In genomic region chr19:37906916-37907315, GRCm38 (mm10) we compare ENCODE assay signal across 24 mouse cellular contexts.
DNase-seq lines count a peak whose midpoint lies in the region; ATAC-seq and TF ChIP-seq lines count a peak whose summit lies in the region.
"Had no signal": no experiment of that assay in that cellular context is flagged by ENCODE, and none has a peak within 500 bp of the region (broad histone marks: within the 10 kb centered on the region; RNA-seq: fewer than 3 reads in every experiment).

No protein-coding gene starts in this region.

- H3K4me2 ChIP-seq in hindbrain, embryonic 11.5 days (replicated peaks; ENCODE audit: low read depth, low read length), result no peak overlapping the region
- H3K4me2 ChIP-seq in midbrain, embryonic 13.5 days (replicated peaks), result no peak overlapping the region
- peak overlapping the region; percentile 89 for H3K4me2 ChIP-seq in myocyte (ENCODE audit: low read depth)
- no peak overlapping the region for H3K4me2 ChIP-seq in liver, embryonic 12.5 days
- H3K4me2 ChIP-seq: lung, embryonic 14.5 days; neural tube, embryonic 15.5 days; stomach, embryonic 15.5 days had no signal

- no peak for ATAC-seq in hindbrain, embryonic 11.5 days (ENCODE audit: low FRiP score)
- ATAC-seq in midbrain, embryonic 13.5 days, result no peak
- ATAC-seq in liver, embryonic 12.5 days, result no peak
- ATAC-seq: CD4-positive, CD25-positive, alpha-beta regulatory T cell, adult 4 months; hindbrain, embryonic 16.5 days; intestine, embryonic 16.5 days had no signal

- peaks cover 17% of the 10 kb centered on the region for H3K4me1 ChIP-seq in hindbrain, embryonic 10.5 days (replicated peaks)
- H3K4me1 ChIP-seq in hindbrain, embryonic 11.5 days (replicated peaks; ENCODE audit: control insufficient read depth, insufficient read depth, low read length), result no peaks in the 10 kb centered on the region
- peaks cover 20% of the 10 kb centered on the region for H3K4me1 ChIP-seq in midbrain, embryonic 10.5 days
- no peaks in the 10 kb centered on the region for H3K4me1 ChIP-seq in midbrain, embryonic 13.5 days (replicated peaks)
- 0 out of 2 replicates have a peak, but pooled peaks cover 4% of the 10 kb centered on the region for H3K4me1 ChIP-seq in liver, embryonic 12.5 days
- H3K4me1 ChIP-seq: megakaryocyte, embryonic 14.5 days; stomach, embryonic 15.5 days had no signal

- TF ChIP-seq POLR2A in myocyte (IDR thresholded peaks at IDR 0.05; ENCODE audit: insufficient read length, low read depth), result no peak

- H3ac ChIP-seq in myocyte (ENCODE audit: control insufficient read depth, insufficient read length), result no peak overlapping the region

- H3K27me3 ChIP-seq in hindbrain, embryonic 10.5 days (ENCODE audit: insufficient read depth, poor library complexity, severe bottlenecking), result 0 out of 2 replicates have a peak, but pooled peaks cover 2% of the 10 kb centered on the region
- no peaks in the 10 kb centered on the region for H3K27me3 ChIP-seq in hindbrain, embryonic 11.5 days (ENCODE audit: control insufficient read depth, insufficient read depth, low read length)
- H3K27me3 ChIP-seq in midbrain, embryonic 10.5 days (ENCODE audit: low read depth, poor library complexity, severe bottlenecking), result peaks cover 48% of the 10 kb centered on the region
- H3K27me3 ChIP-seq in midbrain, embryonic 13.5 days, result peaks cover 20% of the 10 kb centered on the region
- no peaks in the 10 kb centered on the region for H3K27me3 ChIP-seq in myocyte (ENCODE audit: control insufficient read depth, insufficient read depth, insufficient read length)
- H3K27me3 ChIP-seq in liver, embryonic 12.5 days (replicated peaks), result no peaks in the 10 kb centered on the region
- H3K27me3 ChIP-seq: heart, embryonic 15.5 days; neural tube, embryonic 15.5 days; stomach, embryonic 15.5 days had no signal

- no peaks in the 10 kb centered on the region for H3K36me3 ChIP-seq in hindbrain, embryonic 10.5 days
- H3K36me3 ChIP-seq in hindbrain, embryonic 11.5 days (ENCODE audit: control insufficient read depth, insufficient read depth, low read length), result no peaks in the 10 kb centered on the region
- no peaks in the 10 kb centered on the region for H3K36me3 ChIP-seq in midbrain, embryonic 10.5 days
- no peaks in the 10 kb centered on the region for H3K36me3 ChIP-seq in midbrain, embryonic 13.5 days
- H3K36me3 ChIP-seq in myocyte (ENCODE audit: control insufficient read depth, insufficient read depth), result peaks cover 42% of the 10 kb centered on the region
- no peaks in the 10 kb centered on the region for H3K36me3 ChIP-seq in liver, embryonic 12.5 days
- H3K36me3 ChIP-seq: heart, embryonic 15.5 days; neural tube, embryonic 15.5 days; stomach, embryonic 15.5 days had no signal

- H3K4me3 ChIP-seq in hindbrain, embryonic 10.5 days, result no peak overlapping the region
- H3K4me3 ChIP-seq in hindbrain, embryonic 11.5 days (ENCODE audit: low read depth, low read length), result no peak overlapping the region
- no peak overlapping the region for H3K4me3 ChIP-seq in midbrain, embryonic 10.5 days
- no peak overlapping the region for H3K4me3 ChIP-seq in midbrain, embryonic 13.5 days (replicated peaks)
- H3K4me3 ChIP-seq in myocyte, result no peak overlapping the region
- no peak overlapping the region for H3K4me3 ChIP-seq in liver, embryonic 12.5 days
- H3K4me3 ChIP-seq: heart, embryonic 15.5 days; megakaryocyte, embryonic 14.5 days; neural tube, embryonic 15.5 days; stomach, embryonic 15.5 days had no signal

- WGBS in hindbrain, embryonic 10.5 days, result 65% methylated on average over 3 of the region's 3 CpGs
- 51% methylated on average over 3 of the region's 3 CpGs for WGBS in hindbrain, embryonic 11.5 days
- 75% methylated on average over 3 of the region's 3 CpGs for WGBS in midbrain, embryonic 10.5 days
- 79% methylated on average over 3 of the region's 3 CpGs for WGBS in midbrain, embryonic 13.5 days
- 78% methylated on average over 3 of the region's 3 CpGs for WGBS in liver, embryonic 12.5 days (ENCODE audit: insufficient replicate concordance)

- no peak for DNase-seq in hindbrain, embryonic 10.5 days (ENCODE audit: low spot score)
- DNase-seq in hindbrain, embryonic 11.5 days (ENCODE audit: low spot score), result no peak
- DNase-seq in midbrain, embryonic 10.5 days (ENCODE audit: low spot score), result no peak
- DNase-seq in hindlimb bud, embryonic 11.5 days (ENCODE audit: extremely low spot score, low read depth, low spot score), result peak; percentile 39
- no peak for DNase-seq in cerebellum, postnatal 14 days
- DNase-seq: adrenal gland, postnatal 25 days; cerebellum, adult 8-10 months; forebrain, postnatal 0 days; heart, postnatal 4 days; kidney, postnatal 14 days; left cerebral cortex, postnatal 4 days; lung, embryonic 14.5 days; thymus, postnatal 36 days had no signal

- peak overlapping the region; percentile 43; the same call in 1 of the 2 replicates for H3K27ac ChIP-seq in hindbrain, embryonic 10.5 days
- H3K27ac ChIP-seq in hindbrain, embryonic 11.5 days (ENCODE audit: low read depth, low read length), result no peak overlapping the region
- peak overlapping the region; percentile 28; the same call in 1 of the 2 replicates for H3K27ac ChIP-seq in midbrain, embryonic 10.5 days (replicated peaks)
- no peak overlapping the region for H3K27ac ChIP-seq in midbrain, embryonic 13.5 days
- no peak overlapping the region for H3K27ac ChIP-seq in liver, embryonic 12.5 days
- H3K27ac ChIP-seq: liver, embryonic 14.5 days; stomach, embryonic 15.5 days had no signal

- no peaks in the 10 kb centered on the region for H3K9me3 ChIP-seq in hindbrain, embryonic 10.5 days
- no peaks in the 10 kb centered on the region for H3K9me3 ChIP-seq in hindbrain, embryonic 11.5 days (ENCODE audit: control insufficient read depth, low read length)
- no peaks in the 10 kb centered on the region for H3K9me3 ChIP-seq in midbrain, embryonic 10.5 days (replicated peaks)
- H3K9me3 ChIP-seq in midbrain, embryonic 13.5 days, result no peaks in the 10 kb centered on the region
- H3K9me3 ChIP-seq in liver, embryonic 12.5 days (replicated peaks), result no peaks in the 10 kb centered on the region
- H3K9me3 ChIP-seq: heart, embryonic 15.5 days; megakaryocyte, embryonic 14.5 days; neural tube, embryonic 15.5 days; stomach, embryonic 15.5 days had no signal

- no peaks in the 10 kb centered on the region for H3K79me2 ChIP-seq in myocyte (ENCODE audit: control insufficient read depth, insufficient read depth)

- H3K9ac ChIP-seq in hindbrain, embryonic 11.5 days (ENCODE audit: low read depth, low read length), result no peak overlapping the region
- no peak overlapping the region for H3K9ac ChIP-seq in midbrain, embryonic 13.5 days (replicated peaks)
- no peak overlapping the region for H3K9ac ChIP-seq in liver, embryonic 12.5 days
- H3K9ac ChIP-seq: forebrain, postnatal 0 days; heart, embryonic 15.5 days; liver, embryonic 14.5 days; lung, embryonic 14.5 days; neural tube, embryonic 15.5 days; stomach, embryonic 15.5 days had no signal

TF ChIP-seq in myocyte, 11 proteins besides CTCF, POLR2A, EP300 and RAD21:
- TF ChIP-seq TCF3 (IDR thresholded peaks at IDR 0.05; ENCODE audit: insufficient read length, low read depth) (no peak), E2F4 (IDR thresholded peaks at IDR 0.05; ENCODE audit: insufficient read depth) (no peak), MYOD1 (IDR thresholded peaks at IDR 0.05; ENCODE audit: control insufficient read depth in 1 of 3, insufficient read length in 2 of 3, low read depth in 2 of 3) (no peak)

Comparison
In these comparisons a context has a peak if more than half of its experiments do, and no peak if none do; other contexts are left out.
1. H3K27ac ChIP-seq: peak in hindbrain, embryonic 10.5 days (single experiment) and midbrain, embryonic 10.5 days (single experiment); none in hindbrain, embryonic 11.5 days (single experiment), midbrain, embryonic 13.5 days (single experiment) and liver, embryonic 12.5 days (single experiment).